ENCODE assay signal across 12 mouse cellular contexts in genomic region chr10:58452185-58452584, GRCm38 (mm10). TPM values are rescaled to one million over a fixed set of nuclear protein-coding genes. Genes with fewer than 3 reads are reported as not detected.
DNase-seq lines count a peak whose midpoint lies in the region; ATAC-seq and TF ChIP-seq lines count a peak whose summit lies in the region.
"Had no signal": no experiment of that assay in that cellular context is flagged by ENCODE, and none has a peak within 500 bp of the region (broad histone marks: within the 10 kb centered on the region; RNA-seq: fewer than 3 reads in every experiment).

No protein-coding gene starts in this region.

- H3K4me2 ChIP-seq in liver, embryonic 12.5 days = peak overlapping the region; percentile 46
- no peak overlapping the region for H3K4me2 ChIP-seq in hindbrain, embryonic 14.5 days (replicated peaks)
- no peak overlapping the region for H3K4me2 ChIP-seq in midbrain, embryonic 14.5 days (ENCODE audit: low read length)
- H3K4me2 ChIP-seq: midbrain, embryonic 13.5 days had no signal

- H3K9ac ChIP-seq in MEL (ENCODE audit: control insufficient read depth, low read depth, low read length, poor library complexity, severe bottlenecking) = no peak overlapping the region; the same call in 1 of the 2 replicates
- peak overlapping the region; percentile 17; the same call in 1 of the 2 replicates for H3K9ac ChIP-seq in liver, embryonic 12.5 days
- H3K9ac ChIP-seq in hindbrain, embryonic 14.5 days = no peak overlapping the region
- no peak overlapping the region for H3K9ac ChIP-seq in midbrain, embryonic 14.5 days (replicated peaks; ENCODE audit: low read length)
- H3K9ac ChIP-seq: midbrain, embryonic 13.5 days had no signal

- 12% methylated on average over 1 of the region's 1 CpGs for WGBS in liver, embryonic 12.5 days (ENCODE audit: insufficient replicate concordance)
- WGBS in hindbrain, embryonic 14.5 days = 97% methylated on average over 1 of the region's 1 CpGs
- WGBS in midbrain, embryonic 14.5 days = 96% methylated on average over 1 of the region's 1 CpGs

- no peak for TF ChIP-seq POLR2A in MEL (IDR thresholded peaks at IDR 0.05; ENCODE audit: control insufficient read depth in 1 of 2, insufficient read depth in 1 of 2, low read depth in 1 of 2, low read length in 2 of 2, poor library complexity in 1 of 2)

- peaks cover 33 to 43% of the 10 kb centered on the region in 2 experiments for H3K36me3 ChIP-seq in MEL (ENCODE audit: control insufficient read depth in 1 of 2, insufficient read depth in 2 of 2, low read length in 2 of 2)
- H3K36me3 ChIP-seq in liver, embryonic 12.5 days = peaks cover 50% of the 10 kb centered on the region
- peaks cover 41% of the 10 kb centered on the region for H3K36me3 ChIP-seq in hindbrain, embryonic 14.5 days (replicated peaks; ENCODE audit: control insufficient read depth, insufficient read depth)
- H3K36me3 ChIP-seq in midbrain, embryonic 14.5 days (ENCODE audit: control insufficient read depth, insufficient read depth, low read length) = peaks cover 34% of the 10 kb centered on the region

- peak; percentile 91 for DNase-seq in MEL (ENCODE audit: low read depth, low spot score)
- peak; percentile 74 for DNase-seq in c-Kit-positive CD71-positive TER-119-positive erythroid progenitor cells, embryonic 14.5 days (ENCODE audit: low spot score)
- DNase-seq in gastrocnemius, postnatal 36 days = no peak
- no peak for DNase-seq in hindbrain, embryonic 14.5 days (ENCODE audit: low spot score)
- no peak for DNase-seq in midbrain, embryonic 14.5 days
- DNase-seq: adrenal gland, postnatal 36 days; cerebellum, postnatal 14 days; heart, adult 2 months; thymus, adult 2 months had no signal

- intact Hi-C loops in gastrocnemius, postnatal 36 days (cut with DNase I) = loop anchor here (5.0 to 10.0 kb wide), 2 partner anchors 35 to 167 kb away; no protein-coding TSS in a partner anchor

- no peak for TF ChIP-seq CTCF in MEL (IDR thresholded peaks at IDR 0.05 in 2 of 3, conservative IDR thresholded peaks at IDR 0.05 in 1 of 3; ENCODE audit: control insufficient read depth in 1 of 3, insufficient read depth in 1 of 3, low read depth in 2 of 3, low read length in 3 of 3, poor library complexity in 1 of 3, severe bottlenecking in 1 of 3)

- H3K4me3 ChIP-seq in MEL (ENCODE audit: control insufficient read depth in 1 of 2, insufficient read depth in 1 of 2, low read depth in 2 of 2, low read length in 2 of 2) = no peak overlapping the region; a peak in 1 of 4 replicates
- no peak overlapping the region; the same call in 1 of the 2 replicates for H3K4me3 ChIP-seq in liver, embryonic 12.5 days
- no peak overlapping the region for H3K4me3 ChIP-seq in hindbrain, embryonic 14.5 days (replicated peaks; ENCODE audit: low read length)
- H3K4me3 ChIP-seq in midbrain, embryonic 14.5 days (replicated peaks; ENCODE audit: low read depth, low read length) = no peak overlapping the region
- H3K4me3 ChIP-seq: heart, adult 2 months; midbrain, embryonic 13.5 days had no signal

- H3K79me2 ChIP-seq in MEL (ENCODE audit: control insufficient read depth, insufficient read depth, low read length, poor library complexity) = peaks cover 40% of the 10 kb centered on the region

- peaks cover 6 to 27% of the 10 kb centered on the region in 2 experiments for H3K4me1 ChIP-seq in MEL (ENCODE audit: control insufficient read depth in 1 of 2, insufficient read depth in 2 of 2, low read length in 2 of 2)
- H3K4me1 ChIP-seq in liver, embryonic 12.5 days = peaks cover 38% of the 10 kb centered on the region
- peaks cover 7% of the 10 kb centered on the region for H3K4me1 ChIP-seq in hindbrain, embryonic 14.5 days (replicated peaks; ENCODE audit: control insufficient read depth, insufficient read depth, low read length)
- H3K4me1 ChIP-seq in midbrain, embryonic 14.5 days (ENCODE audit: control insufficient read depth, insufficient read depth, low read length) = no peaks in the 10 kb centered on the region

- no peaks in the 10 kb centered on the region for H3K27me3 ChIP-seq in MEL (ENCODE audit: control insufficient read depth in 1 of 2, insufficient read depth in 2 of 2, low read length in 2 of 2)
- H3K27me3 ChIP-seq in liver, embryonic 12.5 days (replicated peaks) = no peaks in the 10 kb centered on the region
- H3K27me3 ChIP-seq in hindbrain, embryonic 14.5 days (ENCODE audit: control insufficient read depth, insufficient read depth, low read length) = no peaks in the 10 kb centered on the region
- no peaks in the 10 kb centered on the region for H3K27me3 ChIP-seq in midbrain, embryonic 14.5 days (ENCODE audit: control insufficient read depth, insufficient read depth, low read length)
- H3K27me3 ChIP-seq: midbrain, embryonic 13.5 days had no signal

- no peak for TF ChIP-seq RAD21 in MEL (IDR thresholded peaks at IDR 0.05; ENCODE audit: low read depth, low read length)

- no peak overlapping the region for H3K27ac ChIP-seq in MEL (ENCODE audit: control insufficient read depth, low read depth, low read length)
- H3K27ac ChIP-seq in liver, embryonic 12.5 days = peak overlapping the region; percentile 84
- no peak overlapping the region for H3K27ac ChIP-seq in hindbrain, embryonic 14.5 days
- H3K27ac ChIP-seq in midbrain, embryonic 14.5 days (replicated peaks; ENCODE audit: low read depth, low read length) = no peak overlapping the region
- H3K27ac ChIP-seq: heart, adult 2 months; midbrain, embryonic 13.5 days had no signal

- ATAC-seq in liver, embryonic 12.5 days = peak; percentile 96
- ATAC-seq in megakaryocyte progenitor cell, adult 5-6 weeks (replicated peaks; ENCODE audit: poor library complexity) = peak; percentile 91
- no peak for ATAC-seq in hindbrain, embryonic 14.5 days (ENCODE audit: low FRiP score)
- no peak for ATAC-seq in midbrain, embryonic 14.5 days (ENCODE audit: low FRiP score, low TSS enrichment)
- ATAC-seq: midbrain, embryonic 13.5 days had no signal

- peak; percentile 92 to 96 for TF ChIP-seq EP300 in MEL (IDR thresholded peaks at IDR 0.05; ENCODE audit: low read depth in 1 of 2, low read length in 2 of 2)

- H3K9me3 ChIP-seq in MEL (replicated peaks; ENCODE audit: insufficient read depth, low read length) = no peaks in the 10 kb centered on the region
- no peaks in the 10 kb centered on the region for H3K9me3 ChIP-seq in liver, embryonic 12.5 days (replicated peaks)
- no peaks in the 10 kb centered on the region for H3K9me3 ChIP-seq in hindbrain, embryonic 14.5 days (ENCODE audit: control insufficient read depth, low read length)
- no peaks in the 10 kb centered on the region for H3K9me3 ChIP-seq in midbrain, embryonic 14.5 days (ENCODE audit: control insufficient read depth, low read length)
- H3K9me3 ChIP-seq: midbrain, embryonic 13.5 days had no signal

TF ChIP-seq in MEL, 35 proteins besides CTCF, POLR2A, EP300 and RAD21 (continues in another document):
- TF ChIP-seq MYB (IDR thresholded peaks at IDR 0.05; ENCODE audit: low read depth, low read length) (peak; percentile 93), ZNF384 (IDR thresholded peaks at IDR 0.05; ENCODE audit: low read depth, low read length) (peak; percentile 59), GATA1 (IDR thresholded peaks at IDR 0.05; ENCODE audit: low read depth, low read length) (peak; percentile 98), POLR2AphosphoS2 (IDR thresholded peaks at IDR 0.05; ENCODE audit: low read length) (no peak), ETS1 (IDR thresholded peaks at IDR 0.05; ENCODE audit: low read depth, low read length) (peak; percentile 96), MYC (IDR thresholded peaks at IDR 0.05; ENCODE audit: low read depth, low read length) (0 out of 2 replicates have a peak, but pooled peaks have one; percentile 56), MEF2A (IDR thresholded peaks at IDR 0.05; ENCODE audit: extremely low read depth, insufficient replicate concordance, low read depth, low read length, poor library complexity, severe bottlenecking) (peak; percentile 63; the same call in 1 of the 2 replicates), RCOR1 (IDR thresholded peaks at IDR 0.05; ENCODE audit: low read depth, low read length) (peak; percentile 71; the same call in 1 of the 2 replicates), TAL1 (IDR thresholded peaks at IDR 0.05; ENCODE audit: low read length) (peak; percentile 79), MXI1 (IDR thresholded peaks at IDR 0.05; ENCODE audit: low read depth, low read length) (peak; percentile 73), SIN3A (IDR thresholded peaks at IDR 0.05; ENCODE audit: low read length) (peak; percentile 95), NRF1 (IDR thresholded peaks at IDR 0.05; ENCODE audit: insufficient read depth, low read depth, low read length, poor library complexity, severe bottlenecking) (no peak), CHD1 (IDR thresholded peaks at IDR 0.05; ENCODE audit: low read depth, low read length) (peak; percentile 37; the same call in 1 of the 2 replicates), MAFK (IDR thresholded peaks at IDR 0.05; ENCODE audit: borderline replicate concordance, low read depth, low read length) (peak; percentile 60; the same call in 1 of the 2 replicates), UBTF (IDR thresholded peaks at IDR 0.05; ENCODE audit: borderline replicate concordance, insufficient read depth, low read depth, low read length) (no peak)

RNA-seq across cellular contexts. Expression of gene Ranbp2, which starts 5.5 kb away (rescaled TPM):
- 73.5 and 82.4 TPM in 2 replicates for total RNA-seq in MEL (2012; rRNA removed)
- 100 to 1,000 TPM in 1 of 2 experiments, 10 to 100 TPM in 1; 52.3 to 114 TPM for polyA plus RNA-seq in MEL (2012; ENCODE audit: insufficient read depth in 1 of 2, insufficient read length in 2 of 2, low read depth in 1 of 2, low replicate concordance in 2 of 2, missing spikeins in 1 of 2)
- polyA plus RNA-seq in liver, embryonic 12.5 days (2016; fragmentation: Nextera tagmentation; extraction: Ambion mirVana) = 32.1 and 33.2 TPM in 2 replicates
- 158 and 161 TPM in 2 replicates for total RNA-seq in megakaryocyte progenitor cell, adult 5-6 weeks (2015)
- total RNA-seq in megakaryocyte progenitor cell, adult 5-6 weeks (2017) = 177 and 233 TPM in 2 replicates
- total RNA-seq in gastrocnemius, postnatal 36 days (2021) = 10 to 100 TPM; 36.3 to 41.8 TPM
- 23.6 and 27.0 TPM in 2 replicates for polyA plus RNA-seq in hindbrain, embryonic 14.5 days (2014; fragmentation: Nextera tagmentation; extraction: Ambion mirVana)
- polyA plus RNA-seq in midbrain, embryonic 14.5 days (2014; fragmentation: Nextera tagmentation; extraction: Ambion mirVana) = 32.7 and 35.6 TPM in 2 replicates

RNA-seq across cellular contexts. Expression of gene Ccdc138, which starts 45.6 kb away (rescaled TPM):
- total RNA-seq in MEL (2012; rRNA removed) = 1.2 and 1.3 TPM in 2 replicates
- 1 to 10 TPM in 1 of 2 experiments, not detected in 1; 1.3 TPM for polyA plus RNA-seq in MEL (2012; ENCODE audit: insufficient read depth in 1 of 2, insufficient read length in 2 of 2, low read depth in 1 of 2, low replicate concordance in 2 of 2, missing spikeins in 1 of 2)
- 3.6 and 4.3 TPM in 2 replicates for polyA plus RNA-seq in liver, embryonic 12.5 days (2016; fragmentation: Nextera tagmentation; extraction: Ambion mirVana)
- 5.0 and 5.7 TPM in 2 replicates for total RNA-seq in megakaryocyte progenitor cell, adult 5-6 weeks (2015)
- total RNA-seq in megakaryocyte progenitor cell, adult 5-6 weeks (2017) = 4.1 and 5.3 TPM in 2 replicates
- under 1 TPM; 0.37 to 0.41 TPM for total RNA-seq in gastrocnemius, postnatal 36 days (2021)
- 7.2 and 7.7 TPM in 2 replicates for polyA plus RNA-seq in hindbrain, embryonic 14.5 days (2014; fragmentation: Nextera tagmentation; extraction: Ambion mirVana)
- 7.8 and 8.4 TPM in 2 replicates for polyA plus RNA-seq in midbrain, embryonic 14.5 days (2014; fragmentation: Nextera tagmentation; extraction: Ambion mirVana)

Comparison
In these comparisons a context has a peak if more than half of its experiments do, and no peak if none do; other contexts are left out.
1. DNase-seq: peak in MEL (single experiment) and c-Kit-positive CD71-positive TER-119-positive erythroid progenitor cells, embryonic 14.5 days (single experiment); none in gastrocnemius, postnatal 36 days (0 of 2), hindbrain, embryonic 14.5 days (single experiment) and midbrain, embryonic 14.5 days (single experiment).
2. ATAC-seq: peak in liver, embryonic 12.5 days (single experiment) and megakaryocyte progenitor cell, adult 5-6 weeks (single experiment); none in hindbrain, embryonic 14.5 days (single experiment) and midbrain, embryonic 14.5 days (single experiment).